Mouse (Mus musculus) gonadal fat pad, adult 2 months (tissue): ENCODE data around the gene Cpn1. TPM values are rescaled to one million over a fixed set of nuclear protein-coding genes. Genes with fewer than 3 reads are reported as not detected.

Experiments
- DNase-seq: peaks from one replicate; pipeline ENCODE4 v3.0.0-alpha.2; 2012; ENCODE audit warnings: low read depth
- polyA plus RNA-seq: library from polyadenylated mRNA; depleted of rRNA; stranded (reverse); fragments of >200 nt; gene quantifications from 2 replicates; pipeline ENCODE4 v1.2.3, GENCODE M21; 2012

Cpn1 gene
- polyA plus RNA-seq, 1 experiment, result 18.6 TPM

DNA sequence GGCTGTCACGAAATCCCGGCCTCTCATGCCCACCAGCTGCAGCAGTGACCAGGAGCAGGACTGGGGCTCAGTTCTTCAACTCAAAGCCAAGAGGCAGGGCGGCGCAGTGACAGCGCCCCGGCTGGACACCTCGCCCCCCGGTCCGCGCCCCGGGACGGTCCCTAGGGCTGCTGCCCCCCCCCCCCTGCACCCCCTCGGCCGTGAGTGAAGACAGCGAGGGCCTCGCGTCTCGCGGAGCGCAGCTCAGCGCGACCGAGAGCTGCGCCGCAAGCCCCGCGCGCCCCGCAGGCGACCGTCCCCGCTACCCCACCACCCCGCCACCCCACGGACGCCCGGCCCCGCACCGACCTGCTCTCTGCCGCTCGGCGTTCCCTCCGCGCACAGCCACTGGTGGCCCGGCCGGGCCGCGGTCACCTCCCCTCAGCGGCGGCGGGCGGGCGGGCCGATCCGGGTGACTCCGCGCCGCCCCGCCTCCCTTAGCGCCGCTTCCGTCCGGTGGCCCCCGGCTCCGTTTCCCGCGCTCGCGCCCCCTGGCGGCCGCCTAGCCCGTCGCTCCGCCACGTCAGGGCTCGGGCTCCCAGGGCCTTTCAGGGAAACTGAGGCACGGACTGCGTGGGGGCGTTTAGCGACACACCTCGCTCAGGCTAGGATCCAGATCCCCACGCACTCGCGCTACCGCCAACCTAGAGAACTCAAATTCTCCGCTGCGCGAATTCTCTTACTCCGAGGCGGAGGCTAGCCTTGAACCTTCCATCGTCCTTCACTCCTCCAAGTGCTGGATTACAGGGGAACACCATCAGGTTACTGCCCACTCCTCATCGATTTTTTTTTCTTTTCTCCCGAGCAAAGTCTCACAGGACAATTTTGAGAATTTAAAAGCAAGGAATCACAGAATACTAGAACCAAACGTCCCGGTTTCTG, 46.3 kb downstream of the Cpn1 start, which contains the start of gene Dnmbp:
Gene Dnmbp (minus strand): TSS at position 423 of the 921 bp plus-strand sequence.
- no peak for DNase-seq

DNA sequence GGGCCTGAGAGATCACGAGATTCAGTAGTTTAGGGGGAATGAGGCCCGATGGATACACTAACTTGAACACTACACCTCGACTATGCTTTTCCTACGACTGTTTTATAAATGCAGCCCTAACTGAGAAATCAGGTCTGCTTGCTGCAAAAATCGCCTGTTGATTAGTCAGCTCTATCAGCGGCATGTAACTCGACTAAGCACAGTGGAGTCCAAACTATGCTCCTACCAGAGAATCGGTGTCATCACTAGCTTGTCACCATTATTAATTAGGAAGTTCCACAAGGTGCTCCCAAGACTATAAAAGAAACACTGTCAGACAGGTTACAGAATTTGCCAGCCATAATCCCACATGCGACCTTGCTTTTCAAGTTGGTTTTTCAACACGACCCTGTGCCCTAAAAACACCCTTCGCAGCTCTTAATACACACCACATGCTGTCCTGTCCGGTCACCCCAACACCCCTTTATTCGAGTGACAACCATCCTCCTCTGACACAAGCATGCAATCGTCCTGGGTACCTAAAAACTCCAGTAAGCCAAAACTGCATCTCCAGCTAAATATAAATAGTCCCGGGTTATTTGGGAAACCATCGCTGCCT, 47.1 kb downstream of the Cpn1 start:
- no peak for DNase-seq

DNA sequence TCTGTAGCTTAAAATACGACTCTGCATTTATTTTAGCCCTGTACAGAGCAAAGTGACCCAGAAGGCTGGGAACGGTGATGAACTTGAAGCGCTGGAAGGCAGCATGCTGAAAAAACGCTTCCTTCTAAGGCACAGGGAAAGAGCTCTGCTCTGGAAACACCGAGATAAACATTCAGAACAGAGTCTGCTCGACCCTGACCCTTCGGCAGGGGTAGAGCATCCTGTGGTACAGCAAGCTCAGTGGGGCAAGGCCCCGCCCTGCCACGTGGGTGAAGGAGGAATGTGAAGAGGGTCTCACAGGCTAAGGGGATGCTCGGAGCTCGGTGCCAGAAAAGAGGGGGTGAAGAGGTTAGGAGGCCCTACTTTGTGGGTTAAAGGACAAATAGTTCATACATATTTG, 48.0 kb downstream of the Cpn1 start:
- DNase-seq, result no peak

DNA sequence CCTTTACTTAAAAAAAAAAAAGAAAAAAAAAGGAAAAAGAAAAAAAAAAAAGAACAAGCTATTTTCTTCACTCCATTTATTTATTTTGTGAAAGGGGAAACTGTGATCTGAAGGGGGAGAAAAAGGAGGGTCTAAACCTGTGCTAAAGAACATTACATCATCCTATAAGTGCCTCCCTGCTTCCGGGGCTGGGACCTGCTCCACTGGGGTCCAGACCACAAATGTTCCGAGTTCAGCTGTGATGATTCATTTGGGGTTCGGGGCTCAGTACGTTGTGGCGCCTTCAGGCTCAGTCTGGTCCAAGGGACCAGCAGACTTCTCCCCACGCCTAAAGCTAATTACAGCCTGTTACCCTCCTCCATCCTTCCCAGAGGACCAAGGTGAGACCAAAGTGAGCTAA, 55.4 kb downstream of the Cpn1 start:
- no peak for DNase-seq

DNA sequence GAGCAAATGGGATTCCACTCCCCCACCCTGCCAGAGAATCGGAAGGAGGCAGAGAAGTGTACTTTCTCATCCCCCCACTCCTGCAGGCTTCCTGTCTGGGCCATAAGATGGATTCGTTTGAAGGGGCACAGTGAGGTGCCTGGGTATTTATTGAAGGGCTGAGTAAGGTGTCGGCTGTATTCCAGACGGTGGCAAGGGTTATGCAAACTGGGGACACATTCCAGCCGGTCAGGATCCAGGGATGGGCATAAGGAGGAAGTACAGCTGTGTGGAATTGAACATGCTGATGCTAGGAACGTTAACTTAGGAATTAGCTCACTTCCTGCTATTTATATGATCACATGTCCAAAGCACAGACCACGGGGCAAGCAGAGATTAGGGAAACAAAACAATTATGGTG, 56.0 kb downstream of the Cpn1 start:
- DNase-seq, result no peak

DNA sequence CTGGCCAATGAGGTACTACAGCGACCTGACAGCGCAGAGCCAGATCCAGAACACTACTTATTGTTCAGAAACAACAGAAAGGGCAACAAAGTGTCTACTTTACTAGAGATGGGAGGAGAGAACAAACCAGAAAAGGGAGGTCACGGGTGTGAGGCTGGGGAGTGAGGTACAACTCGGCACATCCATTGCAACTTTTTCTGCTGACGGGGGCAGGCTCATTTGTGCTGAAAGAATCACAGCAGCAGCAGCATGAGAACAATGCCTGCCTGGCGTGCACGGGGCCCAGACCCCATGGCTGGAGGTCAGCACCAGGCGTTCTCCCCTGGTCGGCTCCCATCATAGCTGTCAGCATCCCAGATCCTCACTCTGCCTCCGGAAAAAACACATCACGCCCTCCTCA, 56.5 kb downstream of the Cpn1 start:
- DNase-seq, result no peak

DNA sequence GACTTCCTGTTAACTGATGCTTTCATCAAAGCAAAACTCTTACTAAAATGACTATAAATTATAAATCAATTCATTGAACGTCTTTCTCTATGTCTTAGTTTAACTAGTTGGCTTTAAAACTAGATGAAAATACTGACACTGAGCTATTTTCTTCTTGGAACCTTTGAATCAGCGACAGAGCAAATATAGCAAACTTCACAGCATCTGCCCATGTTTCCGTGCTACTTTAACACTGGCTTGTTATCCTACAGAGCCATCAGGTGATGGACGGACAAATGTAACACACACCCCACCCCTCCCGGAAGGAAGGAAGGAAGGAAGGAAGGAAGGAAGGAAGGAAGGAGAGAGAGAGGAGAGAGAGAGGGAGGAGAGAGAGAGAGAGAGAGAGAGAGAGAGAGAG, 58.4 kb downstream of the Cpn1 start:
- no peak for DNase-seq

DNA sequence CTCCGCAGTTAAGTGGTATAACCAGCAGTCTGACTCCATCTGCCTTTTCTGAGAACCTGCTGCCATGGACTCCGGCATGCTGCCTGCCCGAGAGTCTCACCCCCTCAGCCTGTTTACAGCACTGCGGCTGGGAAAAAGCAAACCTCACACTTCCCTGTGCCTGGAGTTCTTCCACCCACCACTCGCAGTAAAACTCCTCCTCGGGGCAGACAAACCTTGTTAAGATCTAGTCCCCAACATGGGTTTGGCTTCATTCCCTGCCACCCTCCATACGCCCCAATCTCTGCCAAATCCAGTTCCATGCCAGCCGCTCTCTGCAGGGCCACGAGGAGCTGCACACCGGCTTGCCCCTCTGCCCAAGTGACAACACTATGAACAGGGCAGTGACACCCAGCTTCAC, 59.3 kb downstream of the Cpn1 start:
- DNase-seq, result no peak

DNA sequence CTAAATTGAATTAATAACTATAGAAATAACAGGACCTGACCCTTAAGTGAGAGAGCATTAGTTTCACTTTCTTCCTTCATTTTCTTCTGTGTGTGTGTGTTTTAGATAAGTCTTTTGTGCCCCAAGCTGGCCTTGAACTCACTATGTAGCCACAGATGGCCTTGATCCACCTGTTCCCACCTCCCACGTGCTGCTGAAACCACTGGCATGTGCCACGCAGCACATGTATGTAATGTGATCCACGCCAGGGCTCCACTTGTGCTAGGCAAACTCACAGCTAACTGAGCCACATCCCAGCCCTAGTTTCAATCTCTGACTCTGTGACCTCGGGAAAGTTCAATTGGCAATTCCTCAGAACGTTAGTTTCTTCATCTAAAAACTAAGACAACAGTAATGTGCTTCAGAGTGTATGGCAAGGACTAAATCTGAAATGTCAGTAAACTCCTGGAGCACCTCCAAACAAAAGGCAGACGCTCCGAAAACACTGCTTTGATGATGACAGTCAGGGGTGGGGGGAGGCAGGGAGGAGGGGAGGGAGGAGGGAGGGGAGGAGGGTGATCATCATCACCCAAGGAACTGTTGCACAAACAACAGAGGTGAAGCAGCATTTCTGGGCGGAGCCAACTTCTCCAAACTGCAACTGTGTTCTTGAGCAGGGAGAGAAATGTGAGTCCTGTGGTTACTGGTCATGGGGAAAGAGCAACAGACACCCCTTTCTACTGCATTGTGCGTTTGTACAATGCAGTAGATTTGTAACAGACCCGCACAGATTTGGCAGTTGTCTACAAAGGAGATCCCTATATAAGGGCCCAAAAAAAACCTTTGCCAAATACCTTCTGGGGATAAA, 60.0 kb downstream of the Cpn1 start:
- DNase-seq, result no peak

DNA sequence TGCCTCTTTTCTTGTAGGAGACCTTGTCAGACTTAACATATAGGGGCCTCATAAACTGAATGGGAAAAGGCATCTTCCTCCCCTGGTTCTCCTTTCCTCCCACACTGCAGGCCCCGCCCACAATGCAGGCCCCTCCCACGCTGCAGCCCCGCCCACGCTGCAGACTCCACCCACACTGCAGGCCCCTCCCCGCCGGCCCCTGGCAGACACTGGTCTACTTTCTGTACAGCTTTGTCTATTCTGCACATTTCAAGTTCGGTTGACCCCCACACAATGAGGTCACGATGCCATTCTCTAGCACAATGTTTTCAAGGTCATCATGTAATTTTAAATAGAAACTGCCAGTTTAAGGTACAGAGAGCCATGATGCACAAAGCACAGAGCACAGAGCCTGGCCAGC, 62.0 kb downstream of the Cpn1 start:
- no peak for DNase-seq

DNA sequence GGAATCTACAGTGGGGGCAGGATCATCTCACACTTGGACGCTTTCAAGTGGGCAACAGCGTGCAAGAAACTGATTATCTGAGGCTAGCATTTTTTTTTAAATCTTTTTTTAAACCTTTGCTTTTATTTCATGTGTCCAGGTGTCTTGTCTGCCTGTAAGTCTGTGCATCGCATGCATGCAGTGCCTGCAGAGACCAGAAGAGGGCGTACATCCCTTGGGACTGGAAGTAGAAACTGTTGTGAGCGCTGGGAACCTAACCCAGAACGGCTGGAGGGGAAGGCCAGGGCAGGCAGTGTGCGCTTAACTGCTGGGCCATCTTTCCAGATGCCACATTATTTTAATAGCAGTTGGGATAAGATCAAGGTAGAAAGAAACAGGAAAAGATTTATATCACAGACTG, 63.4 kb downstream of the Cpn1 start:
- DNase-seq, result no peak

DNA sequence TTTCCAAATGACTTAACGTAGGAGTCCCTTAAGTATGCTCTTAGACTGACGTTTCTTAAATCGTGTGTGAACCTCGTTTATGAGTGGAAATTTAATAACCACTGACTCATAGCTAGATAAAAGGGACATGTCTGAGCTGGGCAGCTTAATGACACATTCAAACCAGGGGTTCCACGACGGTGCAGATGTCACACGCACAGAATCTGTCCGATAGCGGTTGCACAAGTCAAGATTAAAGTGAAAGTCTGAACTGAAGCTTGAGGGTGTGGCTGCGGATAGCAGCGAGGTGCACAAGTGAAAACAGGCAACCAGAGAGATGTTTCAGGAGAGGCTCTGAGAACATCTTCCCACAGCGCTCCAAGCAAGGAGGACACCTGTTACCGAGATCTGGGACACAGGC, 64.9 kb downstream of the Cpn1 start:
- DNase-seq, result no peak

DNA sequence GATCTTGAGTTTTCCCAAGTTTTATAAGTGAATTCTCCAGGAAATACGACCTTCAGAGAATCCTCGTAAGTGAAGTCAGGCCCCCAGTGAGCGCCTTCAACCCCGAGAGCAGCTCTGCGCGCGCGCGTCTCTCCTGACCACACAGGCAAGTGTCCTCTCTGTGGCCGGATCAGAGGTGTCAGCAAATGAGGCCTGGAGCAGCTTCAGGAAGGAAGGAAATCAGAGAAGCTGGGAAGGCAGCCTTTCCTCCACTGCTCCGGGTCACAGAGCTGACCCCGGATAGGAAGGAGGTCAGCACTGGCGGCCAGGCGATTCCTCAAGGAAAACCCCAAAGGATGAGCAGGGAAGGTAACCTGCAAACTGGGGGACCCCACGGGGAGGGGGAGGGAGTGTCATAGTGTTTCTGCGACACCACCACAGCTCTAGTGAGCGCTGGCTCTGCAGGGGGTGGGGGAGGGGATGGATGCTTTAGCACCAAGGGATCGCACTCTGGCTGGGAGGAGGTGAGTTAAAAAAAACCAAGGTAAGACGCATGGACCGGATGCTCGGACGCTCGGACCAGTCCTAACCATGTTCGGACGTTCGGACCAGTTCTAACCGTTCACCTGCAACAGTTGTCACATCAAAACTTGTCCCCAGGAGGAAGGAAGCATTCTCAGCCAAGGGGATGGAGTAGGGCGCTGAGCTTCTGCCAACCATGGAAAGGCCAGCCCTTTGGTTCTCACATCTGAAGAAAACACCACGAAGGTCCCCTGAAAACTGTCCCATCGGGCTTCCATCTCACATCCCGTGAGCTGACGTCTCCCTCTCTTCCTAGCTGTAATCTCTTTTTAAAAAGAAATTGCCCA, 65.7 kb downstream of the Cpn1 start:
- no peak for DNase-seq

DNA sequence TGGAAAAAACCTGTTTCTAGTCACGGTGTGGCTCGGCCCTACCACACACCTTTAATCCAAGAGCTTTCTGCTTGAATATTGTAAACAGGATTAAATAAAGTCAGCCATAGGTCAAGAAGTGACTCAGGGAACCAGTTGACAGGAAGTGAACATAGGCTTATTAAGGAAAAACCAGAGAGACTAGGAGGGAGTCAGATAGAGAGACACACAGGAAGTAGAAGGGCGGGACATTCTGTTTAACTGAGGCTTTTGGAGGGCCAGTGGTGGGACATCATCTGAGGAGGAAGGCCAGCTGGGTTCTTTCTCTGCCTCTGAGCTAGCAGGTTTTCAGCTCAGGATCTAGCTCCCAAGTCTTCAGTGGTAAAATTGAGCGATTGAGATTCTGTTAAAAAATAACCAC, 66.5 kb downstream of the Cpn1 start:
- no peak for DNase-seq

DNA sequence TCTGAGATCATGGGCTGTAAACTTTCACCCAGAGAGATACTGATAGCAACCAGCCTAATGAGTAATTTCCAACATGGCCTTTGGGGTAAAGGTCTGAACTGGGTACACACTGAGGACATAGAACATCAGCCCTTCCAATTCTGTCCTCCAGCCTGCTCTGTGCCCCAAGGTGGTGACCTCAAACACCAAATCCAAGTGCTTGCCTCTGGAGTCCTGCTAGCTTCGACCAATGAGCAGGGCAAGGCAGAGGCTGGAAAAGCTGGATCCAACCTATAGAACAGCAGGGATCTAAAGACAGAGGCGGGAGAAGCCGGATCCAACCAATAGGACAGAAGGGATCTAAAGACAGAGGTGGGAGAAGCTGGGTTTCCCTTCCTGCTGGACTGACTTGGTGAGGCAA, 67.5 kb downstream of the Cpn1 start:
- no peak for DNase-seq

DNA sequence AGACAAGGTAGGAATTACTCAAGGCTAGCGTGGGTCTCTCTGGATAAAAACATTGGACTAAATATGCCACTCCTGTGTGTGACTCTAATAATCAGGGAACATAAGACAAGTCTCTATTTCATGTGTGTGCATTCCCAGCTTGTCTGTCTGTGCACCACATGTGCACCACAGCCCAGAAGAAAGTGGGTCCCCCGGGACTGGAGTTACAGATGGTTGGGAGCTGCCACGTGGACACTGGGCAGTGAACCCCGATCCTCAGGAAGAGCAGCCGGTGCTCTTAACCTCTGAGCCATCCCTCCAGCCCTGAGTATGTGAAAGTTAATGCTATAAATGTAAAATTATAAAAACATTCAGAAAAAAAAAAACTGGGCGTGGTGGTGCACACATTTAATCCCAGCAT, 68.6 kb downstream of the Cpn1 start:
- no peak for DNase-seq

DNA sequence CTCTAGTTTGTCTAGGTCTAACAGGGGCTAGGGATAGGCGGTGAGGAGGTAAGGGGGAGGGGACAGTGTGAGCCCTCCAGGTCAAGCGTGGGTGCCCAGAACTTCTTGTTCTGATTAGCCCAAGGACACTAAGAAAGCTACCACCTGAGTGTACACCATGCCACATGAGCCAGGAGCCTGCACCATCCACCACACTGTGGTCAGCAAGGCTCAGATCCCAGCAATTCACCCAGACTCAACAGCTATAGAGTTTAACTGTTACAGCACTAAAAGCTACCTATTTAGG, 69.0 kb downstream of the Cpn1 start:
- no peak for DNase-seq

DNA sequence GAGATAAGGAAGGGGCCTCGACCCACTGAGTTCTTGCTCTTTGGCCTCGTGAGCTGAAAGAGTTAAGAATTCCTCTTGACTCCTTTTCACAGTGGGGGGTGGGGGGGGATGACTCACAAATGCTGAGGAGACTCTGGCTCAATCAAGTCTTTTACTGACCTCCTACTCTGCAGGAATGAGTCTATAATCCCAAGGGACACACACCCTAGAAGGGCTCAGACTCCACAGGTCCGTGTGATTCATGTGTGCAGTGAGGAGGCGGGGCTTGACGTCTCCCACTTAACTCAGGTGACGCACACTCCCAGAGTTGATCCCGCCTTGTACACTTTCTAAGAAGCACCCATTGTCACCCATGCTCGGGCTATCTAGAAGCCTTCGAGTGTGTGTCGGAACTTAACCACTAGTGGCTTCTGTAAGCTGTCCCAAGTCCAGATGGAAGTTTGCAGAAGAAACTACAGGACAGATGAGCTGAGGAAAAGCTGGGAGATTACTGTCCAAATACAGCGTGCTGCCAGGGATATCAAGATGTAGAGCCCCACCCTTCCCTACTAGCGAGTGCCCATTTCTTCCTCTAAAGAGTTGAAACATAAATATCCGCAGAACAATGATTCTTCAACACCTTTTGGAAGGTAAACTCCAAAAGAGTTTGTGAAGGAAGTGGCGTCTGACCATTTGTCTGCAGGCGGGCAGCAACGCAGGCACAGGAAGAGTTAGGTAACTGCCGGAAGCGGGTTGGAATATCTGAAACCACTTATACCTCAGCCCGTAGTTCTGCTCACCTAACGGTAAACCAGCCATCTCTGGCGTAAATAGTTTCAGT, 69.6 kb downstream of the Cpn1 start:
- DNase-seq, result no peak

DNA sequence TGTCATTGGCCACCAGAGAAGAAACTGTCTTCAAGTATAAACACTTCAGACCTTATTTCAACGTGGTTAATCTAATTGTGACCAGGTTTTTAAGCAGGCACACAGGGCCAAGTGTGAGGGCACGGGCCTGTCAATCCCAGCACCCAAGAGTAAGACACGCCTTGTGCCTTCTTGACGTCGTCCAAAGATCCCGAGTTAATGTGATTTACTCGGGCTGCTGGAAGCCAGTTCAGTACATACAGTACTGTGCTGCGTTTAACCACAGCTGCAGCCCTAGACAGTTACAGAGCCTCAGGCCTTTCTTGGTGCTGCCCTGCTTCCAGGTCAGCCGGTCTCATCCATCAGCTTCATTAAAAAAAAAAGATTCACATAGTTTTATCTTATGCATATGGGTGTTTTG, 70.9 kb downstream of the Cpn1 start:
- no peak for DNase-seq

DNA sequence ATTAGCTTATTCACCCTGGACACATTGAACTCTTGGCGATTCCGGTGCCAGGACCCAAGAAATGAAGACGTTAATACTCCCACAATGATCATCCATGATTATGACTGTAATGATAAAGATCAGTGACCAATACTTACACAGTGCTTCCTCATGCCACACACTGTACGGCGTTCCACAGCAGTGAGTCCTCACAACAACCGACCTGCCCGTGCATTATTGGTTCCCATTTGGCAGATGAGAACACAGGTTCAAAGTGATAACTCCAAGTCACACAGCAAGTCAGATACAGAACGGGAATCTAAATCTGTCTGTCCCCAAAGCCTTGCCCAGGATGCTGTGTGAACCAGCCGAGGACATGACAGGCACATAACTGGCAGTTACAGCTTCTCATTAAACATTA, 71.4 kb downstream of the Cpn1 start:
- DNase-seq, result no peak
